Mouse (Mus musculus): ENCODE data around the gene Mettl24.

Mettl24 gene

GRCm38 (mm10) chr10:40816471-40816870 is 133.4 kb downstream of the Mettl24 start:
- DNase-seq: no peak

DNA sequence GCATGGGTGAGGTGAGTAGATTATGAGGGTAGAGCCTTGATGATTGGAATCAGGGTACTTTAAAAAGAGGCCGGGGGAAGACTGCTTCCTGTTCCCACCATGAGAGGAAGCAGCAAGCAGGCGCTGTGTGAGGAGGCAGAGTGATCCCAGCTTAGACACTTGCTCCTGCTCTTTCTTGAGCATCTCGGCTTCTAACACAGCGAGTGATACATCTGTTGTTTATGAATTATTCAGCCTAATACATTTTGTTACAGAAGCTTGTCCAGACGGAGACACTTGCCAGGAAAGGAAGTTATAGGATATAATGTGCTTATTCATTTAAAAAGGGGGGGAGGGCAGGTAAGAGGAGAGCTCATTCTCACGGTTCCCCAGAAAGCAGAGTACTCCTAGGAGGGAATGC is 142.9 kb downstream of the Mettl24 start:
- DNase-seq: no peak

- no peak for DNase-seq
Observed at GRCm38 (mm10) chr10:40827706-40828105, 144.6 kb downstream of the Mettl24 start.

- DNase-seq: no peak
Observed at GRCm38 (mm10) chr10:40830312-40830711, 147.2 kb downstream of the Mettl24 start.

DNA sequence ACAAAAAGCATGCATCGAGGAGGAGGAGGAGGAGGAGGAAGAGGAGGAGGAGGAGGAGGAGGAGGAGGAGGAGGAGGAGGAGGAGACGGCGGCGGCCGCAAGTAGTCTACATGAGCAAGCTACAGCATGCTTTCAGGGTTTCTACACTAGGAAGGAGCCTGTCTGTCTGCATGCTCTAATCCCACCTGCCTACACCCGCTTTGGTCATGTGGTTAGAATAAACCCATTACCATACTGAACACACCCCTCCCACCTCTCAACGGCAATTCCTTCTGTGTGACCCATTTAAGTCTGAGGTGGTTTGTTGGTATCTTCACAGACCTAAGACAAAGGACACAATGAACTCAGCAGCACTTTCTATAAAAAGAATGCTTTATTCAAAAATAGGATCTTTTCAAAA is 148.2 kb downstream of the Mettl24 start:
- no peak for DNase-seq

GRCm38 (mm10) chr10:40840086-40840485 is 157.0 kb downstream of the Mettl24 start:
- DNase-seq: no peak

GRCm38 (mm10) chr10:40843841-40844240 is 160.8 kb downstream of the Mettl24 start:
- DNase-seq: no peak

DNA sequence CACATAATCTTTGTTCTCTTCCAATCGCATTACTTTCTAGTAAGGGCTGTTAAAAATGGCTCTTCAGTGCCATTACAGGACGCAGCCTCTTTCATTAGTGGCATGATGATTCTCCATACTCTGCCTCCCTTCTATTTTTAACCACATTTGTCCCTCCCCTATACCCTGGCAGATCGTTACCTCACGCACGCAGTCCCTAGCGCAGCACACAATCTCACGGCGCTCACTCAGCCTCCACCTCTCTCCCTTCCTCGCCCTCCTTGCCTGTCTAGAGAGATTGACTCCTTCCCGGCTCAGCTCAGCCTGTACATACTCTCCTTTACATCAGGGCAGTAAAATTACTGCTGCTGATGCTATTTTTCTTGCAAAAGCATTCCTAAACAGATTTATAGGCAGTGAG is 161.5 kb downstream of the Mettl24 start:
- no peak for DNase-seq

DNA sequence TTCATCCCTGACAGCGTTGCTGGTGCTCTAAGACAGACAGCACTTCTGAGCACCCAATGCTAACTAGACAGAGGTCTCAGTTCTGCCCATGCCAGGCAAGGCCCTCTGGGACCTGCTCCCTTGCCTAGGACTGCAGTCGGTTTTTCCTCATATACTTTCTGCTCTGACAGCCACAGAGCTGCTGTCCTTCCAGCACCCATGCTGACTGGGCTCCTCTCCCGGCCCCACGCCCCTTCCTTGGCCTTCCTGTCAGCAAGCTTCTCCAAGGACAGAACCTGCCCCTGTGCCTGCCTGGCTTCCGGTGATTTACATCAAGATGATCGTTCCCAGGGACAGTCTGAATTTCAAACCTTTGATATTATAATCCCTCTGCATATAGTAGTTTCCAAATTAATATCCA is 162.5 kb downstream of the Mettl24 start:
- no peak for DNase-seq

DNA sequence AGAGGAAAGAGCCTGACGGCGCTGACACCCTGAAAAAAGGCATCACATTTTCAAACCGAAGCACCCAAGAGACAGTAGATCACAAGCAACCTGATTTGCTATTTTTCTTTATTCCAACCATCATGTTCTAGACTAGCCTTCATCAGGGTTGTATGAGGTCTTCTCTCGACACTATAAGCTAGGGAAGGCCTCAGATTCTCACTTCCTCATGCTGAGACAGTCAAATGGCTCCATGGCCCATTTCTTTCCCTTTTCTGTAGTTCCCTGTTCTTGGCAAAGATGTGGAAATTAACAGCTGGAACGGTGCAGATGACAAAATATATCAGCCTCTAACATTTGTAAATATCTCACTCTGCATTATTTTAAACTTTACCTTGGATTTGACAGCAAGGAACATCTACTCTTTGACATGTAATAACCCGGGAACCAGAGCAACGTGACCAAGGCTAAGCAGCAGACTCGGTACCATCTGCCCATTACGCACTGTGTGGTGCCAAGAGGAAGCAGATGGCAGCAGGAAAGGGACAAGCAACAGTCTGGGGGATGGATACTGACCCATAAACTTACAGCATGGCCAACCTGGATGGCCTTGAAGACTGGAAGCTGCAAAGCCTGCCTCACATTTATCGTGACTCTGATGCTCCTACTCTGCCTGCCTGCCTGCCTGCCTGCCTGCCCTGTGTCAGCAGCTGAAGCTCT is 164.2 kb downstream of the Mettl24 start:
- DNase-seq: no peak

DNA sequence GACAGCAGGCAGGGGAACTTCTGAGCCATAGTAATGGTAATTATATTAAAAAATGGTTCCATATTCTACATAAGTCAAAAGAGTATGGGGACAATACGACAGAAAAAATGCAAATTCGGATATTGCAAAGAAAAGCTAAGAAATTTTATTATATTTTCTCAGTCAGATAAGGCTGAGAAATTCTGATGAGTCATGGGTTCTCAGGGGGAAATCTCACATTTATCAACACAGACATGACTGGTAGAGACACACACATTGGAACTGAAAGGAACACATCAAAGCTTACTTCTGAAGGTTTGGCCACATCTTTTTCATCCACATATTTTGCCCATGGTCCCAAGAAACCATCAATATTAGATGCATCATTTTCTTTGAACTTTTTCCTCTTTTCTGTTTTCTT is 167.6 kb downstream of the Mettl24 start:
- no peak for DNase-seq

- no peak for DNase-seq
Observed at GRCm38 (mm10) chr10:40851138-40851537, 168.1 kb downstream of the Mettl24 start.

- no peak for DNase-seq
Observed at GRCm38 (mm10) chr10:40855616-40856015, 172.5 kb downstream of the Mettl24 start.

DNA sequence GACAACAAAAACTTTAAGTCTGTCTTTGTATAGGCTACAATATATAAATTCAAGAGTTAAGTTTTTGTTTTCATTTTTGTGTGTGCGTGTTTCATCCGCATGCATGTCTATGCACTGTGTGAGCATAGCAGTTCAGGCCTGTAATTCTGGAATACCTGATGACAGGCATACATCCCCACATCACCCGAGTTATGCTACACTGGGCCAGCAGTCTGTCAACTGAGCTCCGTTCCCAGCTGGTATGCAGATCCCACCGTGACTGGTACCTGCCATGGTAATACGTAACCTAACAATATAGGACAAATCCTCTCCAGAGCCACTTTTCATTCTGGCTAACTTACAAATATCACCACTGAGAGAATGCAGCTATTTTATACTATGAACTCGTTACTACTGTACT is 173.6 kb downstream of the Mettl24 start:
- no peak for DNase-seq

DNA sequence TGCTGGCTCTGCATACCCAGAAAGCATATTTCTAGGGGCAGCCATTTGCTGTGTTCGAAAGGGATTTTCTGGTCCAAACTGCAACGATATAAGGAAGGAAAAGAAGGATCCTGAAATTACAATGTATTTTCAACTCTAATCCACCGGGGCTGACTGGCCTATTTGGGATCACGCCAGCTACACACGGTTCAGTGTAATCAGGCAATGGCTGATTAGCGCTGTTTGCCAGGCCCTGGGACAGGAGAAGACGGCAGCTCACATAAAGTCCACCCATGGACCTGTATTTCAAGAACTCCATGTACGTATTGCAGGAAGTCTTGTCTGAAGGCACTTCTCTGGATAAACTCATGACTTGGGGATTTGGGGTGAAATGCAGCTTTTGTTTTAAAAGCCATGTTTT is 174.5 kb downstream of the Mettl24 start:
- DNase-seq: no peak

Measured in liver (tissue).